Mouse (Mus musculus) liver, embryonic 14.5 days (tissue): ENCODE measurements at regions not wholly inside any gene's neighbourhood (a gene's known extent, or its start where the extent isn't known, plus 50 kb on each side); places are given as distances from the start of the nearest gene placed in this dataset.

Source experiments
- CTCF ChIP-seq: IDR thresholded peaks from 2 replicates; pipeline ENCODE4 v1.5.1; 2016; ENCODE audit warnings: antibody characterized with exemption, low read depth, control low read depth
- EP300 ChIP-seq: IDR thresholded peaks from 2 replicates; pipeline ENCODE4 v1.6.1; 2016; ENCODE audit warnings: antibody characterized with exemption, low read depth

- TF ChIP-seq CTCF (no peak), EP300 (no peak)
Measured at GRCm38 (mm10) chr1:194482717-194483059, 135.3 kb upstream of the Plxna2 start.
